Comparison of ENCODE assay signal across 13 mouse cellular contexts in the genomic region with DNA sequence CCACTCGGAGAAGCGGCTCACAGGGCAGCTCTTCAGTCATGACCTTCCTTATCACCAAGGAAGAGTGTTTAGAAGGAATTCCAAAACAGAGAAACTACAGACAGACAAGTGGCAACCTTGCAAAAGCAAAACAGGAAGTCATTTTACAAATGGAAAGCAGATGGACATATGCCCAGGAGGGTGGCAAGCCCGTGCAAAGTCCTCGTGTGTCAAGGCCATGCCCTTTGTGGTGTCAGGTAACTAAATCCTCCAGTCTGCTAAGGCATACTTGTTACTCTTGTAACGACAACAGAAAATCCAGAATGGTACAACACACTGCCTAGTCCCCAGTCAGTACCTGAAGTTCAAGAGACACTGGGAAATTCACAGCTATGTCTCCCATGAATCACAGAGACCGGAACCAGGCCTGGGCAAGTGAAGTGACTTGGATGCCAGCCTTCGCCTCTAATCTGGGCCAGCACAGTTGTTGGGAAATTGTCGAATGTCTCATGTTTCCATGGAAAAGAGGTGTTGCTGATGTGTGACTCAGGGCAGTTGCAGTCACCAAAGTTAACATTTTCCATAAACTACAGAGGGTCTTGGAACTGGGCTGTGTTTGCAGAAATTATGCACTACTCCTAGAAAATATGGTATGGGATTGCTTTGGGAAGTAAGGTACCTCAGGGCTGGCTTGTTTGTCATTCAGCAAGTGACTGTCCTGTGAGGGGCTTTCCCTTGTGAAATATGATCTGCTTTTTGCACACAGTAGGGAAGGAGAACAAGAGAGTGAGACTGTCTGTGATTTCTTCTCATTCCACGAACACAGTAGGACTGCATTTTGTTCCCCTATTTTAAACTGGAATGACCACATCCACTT. TPM values are rescaled to one million over a fixed set of nuclear protein-coding genes. Genes with fewer than 3 reads are reported as not detected.
DNase-seq lines count a peak whose midpoint lies in the region; ATAC-seq and TF ChIP-seq lines count a peak whose summit lies in the region.
"Had no signal": no experiment of that assay in that cellular context is flagged by ENCODE, and none has a peak within 500 bp of the region (broad histone marks: within the 10 kb centered on the region; RNA-seq: fewer than 3 reads in every experiment).

No protein-coding gene starts in this region.

- no peak overlapping the region for H3K4me2 ChIP-seq in limb, embryonic 11.5 days (ENCODE audit: low read depth, severe bottlenecking)
- H3K4me2 ChIP-seq: liver, embryonic 15.5 days had no signal

- peaks cover 16% of the 10 kb centered on the region for H3K4me1 ChIP-seq in limb, embryonic 11.5 days (ENCODE audit: control insufficient read depth, insufficient read depth, low read length)
- H3K4me1 ChIP-seq: liver, embryonic 15.5 days had no signal

- TF ChIP-seq CTCF in gastrocnemius, adult 2 months (IDR thresholded peaks at IDR 0.05) = no peak
- TF ChIP-seq CTCF in left cerebral cortex, adult 2 months (IDR thresholded peaks at IDR 0.05) = no peak

- no peaks in the 10 kb centered on the region for H3K36me3 ChIP-seq in limb, embryonic 11.5 days (ENCODE audit: control insufficient read depth, insufficient read depth, low read length)
- H3K36me3 ChIP-seq: liver, embryonic 15.5 days had no signal

- intact Hi-C loops in gastrocnemius, adult 2 months (cut with DNase I) = loop anchor here (5.0 to 10.0 kb wide), 2 partner anchors 116 to 478 kb away; partner anchors contain the start of gene Xpr1
- intact Hi-C loops in left cerebral cortex, adult 2 months (cut with DNase I) = no loop called here

- no peak overlapping the region for H3K4me3 ChIP-seq in gastrocnemius, adult 2 months
- no peak overlapping the region for H3K4me3 ChIP-seq in limb, embryonic 11.5 days (ENCODE audit: low read depth, low read length)
- H3K4me3 ChIP-seq in left cerebral cortex, adult 2 months = no peak overlapping the region
- H3K4me3 ChIP-seq: liver, embryonic 15.5 days had no signal

- ATAC-seq in limb, embryonic 11.5 days (ENCODE audit: insufficient number of reproducible peaks, low FRiP score, low TSS enrichment, low read depth) = no peak
- ATAC-seq: forebrain, embryonic 14.5 days had no signal

- peak; percentile 75 for DNase-seq in gastrocnemius, adult 2 months
- no peak for DNase-seq in gastrocnemius, postnatal 4 days (ENCODE audit: low spot score in 2 of 2)
- DNase-seq in 416B (ENCODE audit: low read depth) = peak; percentile 39
- DNase-seq in brain, adult 2 months (ENCODE audit: low read depth, low spot score) = peak; percentile 22
- peak; percentile 43 for DNase-seq in limb, embryonic 11.5 days (ENCODE audit: low spot score)
- DNase-seq in left cerebral cortex, adult 2 months (ENCODE audit: extremely low spot score in 1 of 2, low spot score in 2 of 2) = no peak
- no peak for DNase-seq in spleen, postnatal 36 days (ENCODE audit: low spot score in 2 of 2)
- DNase-seq in right cerebral cortex, postnatal 25 days = no peak
- DNase-seq: cerebellum, adult 8-10 months; layer of hippocampus, postnatal 36 days; right cerebral cortex, postnatal 4 days had no signal

- 37% methylated on average over 9 of the region's 9 CpGs for WGBS in limb, embryonic 11.5 days

- H3K27ac ChIP-seq in gastrocnemius, adult 2 months = peak overlapping the region; percentile 60
- no peak overlapping the region for H3K27ac ChIP-seq in limb, embryonic 11.5 days (replicated peaks; ENCODE audit: low read depth, low read length)
- no peak overlapping the region for H3K27ac ChIP-seq in left cerebral cortex, adult 2 months
- H3K27ac ChIP-seq: liver, embryonic 15.5 days had no signal

- H3K9ac ChIP-seq in limb, embryonic 11.5 days (ENCODE audit: low read length) = no peak overlapping the region
- H3K9ac ChIP-seq: liver, embryonic 15.5 days had no signal

- no peaks in the 10 kb centered on the region for H3K27me3 ChIP-seq in limb, embryonic 11.5 days (ENCODE audit: control insufficient read depth, insufficient read depth, low read length)

- H3K9me3 ChIP-seq in limb, embryonic 11.5 days (ENCODE audit: control insufficient read depth, low read length) = no peaks in the 10 kb centered on the region
- H3K9me3 ChIP-seq: liver, embryonic 15.5 days had no signal

RNA-seq across cellular contexts. Expression of gene Acbd6, which starts 24.9 kb away (rescaled TPM):
- total RNA-seq in gastrocnemius, adult 2 months (2021) = 10 to 100 TPM; 54.4 to 65.2 TPM
- 10 to 100 TPM; 57.9 to 59.5 TPM for total RNA-seq in gastrocnemius, postnatal 4 days (2021)
- polyA plus RNA-seq in limb, embryonic 11.5 days (2014; fragmentation: Nextera tagmentation; extraction: Ambion mirVana) = 92.8 and 97.8 TPM in 2 replicates
- 100 to 1,000 TPM in 1 of 2 experiments, 10 to 100 TPM in 1; 95.6 to 101 TPM for total RNA-seq in left cerebral cortex, adult 2 months (2021)

Comparison
In these comparisons a context has a peak if more than half of its experiments do, and no peak if none do; other contexts are left out.
1. DNase-seq: peak in gastrocnemius, adult 2 months (single experiment), 416B (single experiment), brain, adult 2 months (single experiment) and limb, embryonic 11.5 days (single experiment); none in gastrocnemius, postnatal 4 days (0 of 2), left cerebral cortex, adult 2 months (0 of 2), spleen, postnatal 36 days (0 of 2) and right cerebral cortex, postnatal 25 days (single experiment).